Mouse (Mus musculus) liver, embryonic 12.5 days (tissue): ENCODE measurements around the gene Ppia. TPM values are rescaled to one million over a fixed set of nuclear protein-coding genes. Genes with fewer than 3 reads are reported as not detected.
"Not testable (repeated sequence)": the region's sequence is repeated elsewhere in the genome, so short reads cannot be mapped to it uniquely, and the experiment has no call there.

Experiments
- ATAC-seq: fragments of 200-750 bp; cut with Nextera tagmentation; 2 replicates; pipeline ENCODE4 v1.8.0; 2017; ENCODE audit warnings: moderate number of reproducible peaks, mild to moderate bottlenecking, moderate library complexity
- H3K27ac ChIP-seq: fragments of 300-500 bp; sonication (generic); 2 replicates; pipeline ENCODE4 v1.5.1; 2016; ENCODE audit warnings: mild to moderate bottlenecking
- H3K27me3 ChIP-seq: fragments of 300-500 bp; sonication (generic); replicated peaks from 2 replicates; pipeline ENCODE4 v1.6.1; 2016; ENCODE audit warnings: mild to moderate bottlenecking, moderate library complexity
- H3K36me3 ChIP-seq: fragments of 300-500 bp; sonication (generic); 2 replicates; pipeline ENCODE4 v1.6.1; 2016; ENCODE audit warnings: mild to moderate bottlenecking, moderate library complexity
- H3K4me1 ChIP-seq: fragments of 300-500 bp; sonication (generic); 2 replicates; pipeline ENCODE4 v1.6.1; 2016
- H3K4me2 ChIP-seq: fragments of 300-500 bp; sonication (generic); 2 replicates; pipeline ENCODE4 v1.6.1; 2016; ENCODE audit warnings: mild to moderate bottlenecking, moderate library complexity
- H3K4me3 ChIP-seq: fragments of 300-500 bp; sonication (generic); 2 replicates; pipeline ENCODE4 v1.5.1; 2016; ENCODE audit warnings: mild to moderate bottlenecking, moderate library complexity
- H3K9ac ChIP-seq: fragments of 300-500 bp; sonication (generic); 2 replicates; pipeline ENCODE4 v1.6.1; 2016; ENCODE audit warnings: mild to moderate bottlenecking, moderate library complexity
- H3K9me3 ChIP-seq: fragments of 300-500 bp; sonication (generic); replicated peaks from 2 replicates; pipeline ENCODE4 v1.6.1; 2016; ENCODE audit warnings: mild to moderate bottlenecking, moderate library complexity
- WGBS: fragments of 180-500 bp; shearing (Covaris S2); methylation state at CpG from one replicate; pipeline ENCODE4 v1.1.7; 2016; ENCODE audit not compliant: insufficient replicate concordance; 5-methylcytosine and 5-hydroxymethylcytosine counted together
- microRNA-seq: library from miRNA; unstranded; fragments of <30 nt; microRNA quantifications from one replicate; pipeline ENCODE4, GENCODE M21; 2017
- polyA plus RNA-seq: library from polyadenylated mRNA; unstranded; fragments of >200 nt; fragmentation: Nextera tagmentation; extraction: Ambion mirVana; gene quantifications from 2 replicates; pipeline ENCODE4 v1.2.1, GENCODE M21; 2016

Ppia gene
- polyA plus RNA-seq, 1 experiment from 2014 or later, result 3,900 TPM

DNA sequence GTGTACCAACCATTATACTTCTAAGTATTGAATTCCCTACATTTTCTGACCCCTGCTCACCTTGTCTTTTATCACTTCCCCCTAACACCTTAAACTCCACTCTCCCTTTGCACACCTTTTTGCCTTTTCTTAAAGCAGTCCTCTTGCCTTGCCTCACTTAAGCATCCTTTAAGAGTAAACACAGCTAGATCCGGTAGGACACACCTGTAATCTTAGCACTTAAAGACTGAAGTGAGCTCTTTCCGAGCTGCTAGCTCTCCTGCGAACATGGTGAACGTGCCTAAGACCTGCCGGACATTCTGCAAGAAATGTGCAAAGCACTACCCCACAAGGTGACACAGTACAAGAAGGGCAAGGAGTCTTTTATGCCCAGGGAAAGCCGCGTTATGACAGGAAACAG lies 30.7 kb downstream of the Ppia start:
- no peak overlapping the region for H3K4me2 ChIP-seq
- H3K9me3 ChIP-seq, result no peaks in the 10 kb centered on the region
- H3K4me1 ChIP-seq, result peaks cover 29% of the 10 kb centered on the region
- peaks cover 8% of the 10 kb centered on the region for H3K36me3 ChIP-seq
- 78% methylated on average over 7 of the region's 7 CpGs for WGBS
- H3K4me3 ChIP-seq, result no peak overlapping the region
- H3K9ac ChIP-seq, result no peak overlapping the region
- no peaks in the 10 kb centered on the region for H3K27me3 ChIP-seq
- ATAC-seq, result no peak
- no peak overlapping the region for H3K27ac ChIP-seq

DNA sequence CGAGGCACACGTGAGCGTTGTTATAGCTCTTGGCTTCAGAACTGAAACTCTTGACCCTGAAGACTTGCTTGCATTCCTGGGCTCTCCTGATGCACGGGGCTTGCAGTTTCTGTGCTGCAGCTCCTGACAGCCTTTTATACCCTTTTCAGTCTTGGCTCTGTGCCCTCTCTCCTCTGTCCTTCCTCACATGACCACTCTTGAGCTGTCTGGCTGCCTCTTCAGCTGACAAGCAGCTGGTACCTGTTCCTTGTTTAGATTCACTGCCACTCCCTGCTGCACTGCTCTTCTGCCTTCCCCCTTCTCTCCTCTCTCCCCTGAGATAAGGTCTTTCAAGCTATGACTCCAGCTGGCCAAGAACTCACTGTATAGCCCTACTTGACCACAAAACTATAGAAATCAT lies 32.2 kb downstream of the Ppia start:
- ATAC-seq, result no peak
- Histone ChIP-seq H3K9ac (no peak overlapping the region), H3K27me3 (no peaks in the 10 kb centered on the region), H3K4me2 (no peak overlapping the region), H3K4me3 (no peak overlapping the region), H3K27ac (no peak overlapping the region), H3K36me3 (no peaks in the 10 kb centered on the region), H3K4me1 (peaks cover 19% of the 10 kb centered on the region), H3K9me3 (no peaks in the 10 kb centered on the region)
- WGBS, result 85% methylated on average over 4 of the region's 4 CpGs

DNA sequence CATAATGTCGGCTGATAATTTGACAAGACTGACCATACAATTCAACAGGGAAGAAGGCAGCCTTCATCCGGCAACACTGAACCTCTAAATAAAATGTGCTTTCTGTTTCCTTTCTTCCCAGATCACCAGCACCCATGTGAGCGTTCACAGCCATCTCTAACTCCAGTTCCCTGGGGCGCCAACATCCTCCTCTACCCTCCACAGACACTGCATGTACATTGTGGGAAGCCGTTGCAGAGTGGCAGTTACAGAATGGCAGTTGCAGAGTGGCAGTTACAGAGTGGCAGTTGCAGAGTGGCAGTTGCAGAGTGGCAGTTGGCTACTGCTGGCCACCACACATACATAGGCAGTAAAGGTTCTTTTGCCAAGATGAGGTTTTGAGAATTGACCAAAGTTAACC lies 32.9 kb downstream of the Ppia start:
- not testable (repeated sequence) for H3K27me3 ChIP-seq, H3K9me3 ChIP-seq, ATAC-seq, H3K36me3 ChIP-seq, H3K4me2 ChIP-seq, H3K9ac ChIP-seq, H3K4me3 ChIP-seq, H3K27ac ChIP-seq
- 81% methylated on average over 5 of the region's 5 CpGs for WGBS
- H3K4me1 ChIP-seq, result peaks cover 14% of the 10 kb centered on the region

GRCm38 (mm10) chr11:6456083-6456482 lies 40.8 kb downstream of the Ppia start:
- 56% methylated on average over 6 of the region's 6 CpGs for WGBS
- Histone ChIP-seq H3K4me1 (no peaks in the 10 kb centered on the region), H3K9me3 (no peaks in the 10 kb centered on the region), H3K27me3 (no peaks in the 10 kb centered on the region), H3K27ac (no peak overlapping the region), H3K4me3 (no peak overlapping the region), H3K9ac (no peak overlapping the region), H3K4me2 (no peak overlapping the region), H3K36me3 (no peaks in the 10 kb centered on the region)
- ATAC-seq, result no peak

- Histone ChIP-seq H3K9ac (no peak overlapping the region), H3K4me3 (no peak overlapping the region), H3K4me2 (no peak overlapping the region), H3K36me3 (peaks cover 24% of the 10 kb centered on the region), H3K4me1 (peaks cover 3% of the 10 kb centered on the region; the same call in 1 of the 2 replicates), H3K27ac (no peak overlapping the region), H3K9me3 (no peaks in the 10 kb centered on the region), H3K27me3 (no peaks in the 10 kb centered on the region)
- WGBS, result 73% methylated on average over 6 of the region's 6 CpGs
- no peak for ATAC-seq
Measured at GRCm38 (mm10) chr11:6463159-6463837, 48.1 kb downstream of the Ppia start.

- 26% methylated on average over 4 of the region's 4 CpGs for WGBS
- peaks cover 12% of the 10 kb centered on the region for H3K4me1 ChIP-seq
- H3K4me2 ChIP-seq, result no peak overlapping the region
- H3K36me3 ChIP-seq, result peaks cover 35% of the 10 kb centered on the region
- no peak overlapping the region for H3K9ac ChIP-seq
- H3K4me3 ChIP-seq, result no peak overlapping the region
- no peak overlapping the region for H3K27ac ChIP-seq
- no peaks in the 10 kb centered on the region for H3K27me3 ChIP-seq
- H3K9me3 ChIP-seq, result no peaks in the 10 kb centered on the region
- ATAC-seq, result peak; percentile 51
Measured at GRCm38 (mm10) chr11:6465122-6465521, 49.9 kb downstream of the Ppia start.

DNA sequence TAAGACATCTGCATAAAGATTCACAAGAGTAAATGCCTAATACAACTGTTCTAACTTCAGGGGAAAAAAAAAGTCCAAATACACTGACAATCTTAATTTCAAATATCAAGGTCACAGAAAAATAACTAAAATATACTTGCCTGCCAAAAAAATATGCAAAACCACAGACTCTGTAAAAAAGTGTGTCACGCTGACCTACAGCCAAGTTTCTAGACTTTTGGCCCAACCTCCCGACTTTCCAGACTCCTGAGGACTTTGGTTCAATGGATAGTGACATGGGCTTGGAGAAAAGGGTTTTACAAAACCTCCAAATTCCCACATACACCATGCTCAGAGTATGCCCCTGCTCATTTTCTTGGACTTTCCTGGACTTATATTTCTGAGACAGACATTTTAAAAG lies 53.3 kb downstream of the Ppia start:
- no peak for ATAC-seq
- Histone ChIP-seq H3K9ac (no peak overlapping the region), H3K4me2 (no peak overlapping the region), H3K9me3 (no peaks in the 10 kb centered on the region), H3K27me3 (no peaks in the 10 kb centered on the region), H3K27ac (no peak overlapping the region), H3K4me3 (no peak overlapping the region), H3K36me3 (peaks cover 60% of the 10 kb centered on the region), H3K4me1 (peaks cover 45% of the 10 kb centered on the region)
- whole genome bisulfite sequencing, result 70% methylated on average over 2 of the region's 2 CpGs

Small RNA genes lying within 50 kb of the gene (microRNA-seq; reads per million reads assigned to microRNA genes)
- gene Mir7651, result 1.4 reads per million

Other genes starting within 250 kb of the Ppia start
- 0.08 and 0.21 TPM in 2 replicates for gene A730071L15Rik, start 215.4 kb upstream of the Ppia start, polyA plus RNA-seq
- 20.9 and 21.7 TPM in 2 replicates for gene Nudcd3, start 215.0 kb upstream of the Ppia start, polyA plus RNA-seq
- 0.17 and 0.21 TPM in 2 replicates for gene Npc1l1, start 185.3 kb upstream of the Ppia start, polyA plus RNA-seq
- gene Ddx56, start 147.7 kb upstream of the Ppia start, polyA plus RNA-seq, result 94.9 and 98.2 TPM in 2 replicates
- 45.6 and 46.4 TPM in 2 replicates for gene Tmed4, start 140.6 kb upstream of the Ppia start, polyA plus RNA-seq
- gene Ogdh, start 123.8 kb upstream of the Ppia start, polyA plus RNA-seq, result 119 and 123 TPM in 2 replicates
- 5.6 and 6.7 TPM in 2 replicates for gene Zmiz2, start 26.4 kb upstream of the Ppia start, polyA plus RNA-seq
- 121 and 125 TPM in 2 replicates for gene H2afv, start 29.0 kb downstream of the Ppia start, polyA plus RNA-seq
- 11.2 and 11.6 TPM in 2 replicates for gene Purb, start 60.5 kb downstream of the Ppia start, polyA plus RNA-seq
- 5.8 and 6.2 TPM in 2 replicates for gene Myo1g, start 105.5 kb downstream of the Ppia start, polyA plus RNA-seq
- 57.9 and 60.0 TPM in 2 replicates for gene Ccm2, start 131.4 kb downstream of the Ppia start, polyA plus RNA-seq
- 6.4 and 7.5 TPM in 2 replicates for gene Nacad, start 190.6 kb downstream of the Ppia start, polyA plus RNA-seq
- 69.3 TPM in 2 replicates for gene Tbrg4, start 210.6 kb downstream of the Ppia start, polyA plus RNA-seq
- not detected in 2 replicates for gene Wap, start 223.2 kb downstream of the Ppia start, polyA plus RNA-seq
- gene Ramp3, start 243.1 kb downstream of the Ppia start, polyA plus RNA-seq, result 0.23 and 0.49 TPM in 2 replicates